Comparison of ENCODE assay signal across 9 mouse cellular contexts in the genomic region with DNA sequence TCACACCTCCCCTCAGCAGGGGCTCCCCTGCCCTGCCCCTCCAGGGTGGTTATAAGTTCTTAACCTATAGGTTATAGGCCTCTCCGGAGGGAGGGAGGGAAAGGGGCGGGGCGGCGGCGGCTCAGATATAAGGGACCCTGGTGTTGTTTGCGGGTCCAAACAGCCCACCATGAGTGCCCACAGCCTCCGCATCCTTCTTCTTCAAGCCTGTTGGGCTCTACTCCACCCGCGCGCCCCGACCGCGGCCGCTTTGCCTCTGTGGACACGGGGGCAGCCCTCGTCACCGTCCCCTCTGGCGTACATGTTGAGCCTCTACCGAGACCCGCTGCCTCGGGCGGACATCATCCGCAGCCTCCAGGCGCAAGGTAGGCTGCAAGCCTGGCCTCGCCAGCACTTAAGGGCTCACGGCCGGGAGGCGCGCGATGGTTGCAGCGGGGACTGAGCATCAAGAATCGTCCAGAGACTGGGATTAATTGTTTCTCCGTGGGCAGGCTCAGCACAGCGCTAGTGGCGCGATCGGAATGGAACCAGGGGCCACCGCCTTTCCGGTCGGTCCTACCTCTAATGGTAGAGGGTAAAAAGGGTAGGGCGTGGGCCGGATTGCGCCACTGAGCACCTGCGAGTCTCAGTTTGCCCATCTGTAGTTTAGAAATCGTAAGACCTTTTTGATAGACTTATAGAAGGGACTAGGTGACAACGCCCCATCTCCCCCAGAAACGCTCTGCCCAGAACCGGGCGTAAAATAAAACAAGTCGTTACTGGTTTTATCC. TPM values are rescaled to one million over a fixed set of nuclear protein-coding genes. Genes with fewer than 3 reads are reported as not detected.
DNase-seq lines count a peak whose midpoint lies in the region; ATAC-seq and TF ChIP-seq lines count a peak whose summit lies in the region.
"Had no signal": no experiment of that assay in that cellular context is flagged by ENCODE, and none has a peak within 500 bp of the region (broad histone marks: within the 10 kb centered on the region; RNA-seq: fewer than 3 reads in every experiment).

No protein-coding gene starts in this region.

- H3K4me2 ChIP-seq in heart, embryonic 13.5 days: peak overlapping the region; percentile 86
- peak overlapping the region; percentile 71 for H3K4me2 ChIP-seq in liver, embryonic 14.5 days (ENCODE audit: low read depth)

- DNase-seq in cerebellum, postnatal 25 days: peak; percentile 33 to 43
- no peak for DNase-seq in cerebellum, adult 8-10 months
- peak; percentile 89 for DNase-seq in ZHBTc4 (ENCODE audit: low read depth, low spot score)
- DNase-seq in liver, embryonic 14.5 days (ENCODE audit: low read depth in 3 of 3, low spot score in 3 of 3): no peak
- DNase-seq in adrenal gland, adult 8-10 months: no peak
- no peak for DNase-seq in left cerebral cortex, postnatal 14 days (ENCODE audit: low spot score in 2 of 2)

- intact Hi-C loops in left cerebral cortex, postnatal 14 days (cut with DNase I): no loop called here

- no peak for TF ChIP-seq EP300 in liver, embryonic 14.5 days (IDR thresholded peaks at IDR 0.05; ENCODE audit: low read depth)

- WGBS in heart, embryonic 13.5 days: 1% methylated on average over 50 of the region's 50 CpGs
- WGBS in liver, embryonic 14.5 days (ENCODE audit: insufficient replicate concordance): 1% methylated on average over 50 of the region's 50 CpGs
- 4% methylated on average over 50 of the region's 50 CpGs for WGBS in small intestine, adult 2 months

- TF ChIP-seq CTCF in liver, embryonic 14.5 days (IDR thresholded peaks at IDR 0.05; ENCODE audit: low read depth): no peak
- no peak for TF ChIP-seq CTCF in small intestine, adult 2 months (IDR thresholded peaks at IDR 0.05; ENCODE audit: extremely low read depth, insufficient read length, insufficient replicate concordance, low read depth, low read length)

- peak overlapping the region; percentile 73 for H3K9ac ChIP-seq in heart, embryonic 13.5 days
- peak overlapping the region; percentile 24 for H3K9ac ChIP-seq in liver, embryonic 14.5 days (replicated peaks)

- no peaks in the 10 kb centered on the region for H3K9me3 ChIP-seq in heart, embryonic 13.5 days
- no peaks in the 10 kb centered on the region for H3K9me3 ChIP-seq in liver, embryonic 14.5 days (ENCODE audit: control insufficient read depth, low read length)

- no peak for TF ChIP-seq POLR2A in small intestine, adult 2 months (IDR thresholded peaks at IDR 0.05; ENCODE audit: low read depth, low read length)

- H3K4me1 ChIP-seq in heart, embryonic 13.5 days: peaks cover 20% of the 10 kb centered on the region
- peaks cover 19 to 25% of the 10 kb centered on the region in 2 experiments for H3K4me1 ChIP-seq in liver, embryonic 14.5 days (replicated peaks; ENCODE audit: control insufficient read depth in 2 of 2, insufficient read depth in 2 of 2, low read length in 1 of 2)
- peaks cover 6% of the 10 kb centered on the region for H3K4me1 ChIP-seq in small intestine, adult 2 months (ENCODE audit: control insufficient read depth, insufficient read depth, insufficient read length, low read length)

- no peak for ATAC-seq in heart, embryonic 13.5 days (ENCODE audit: extremely low read depth, insufficient number of reproducible peaks, low FRiP score, low TSS enrichment)
- ATAC-seq in liver, embryonic 14.5 days (ENCODE audit: insufficient read depth): no peak

- H3K27me3 ChIP-seq in heart, embryonic 13.5 days (replicated peaks): peaks cover 70% of the 10 kb centered on the region
- H3K27me3 ChIP-seq in liver, embryonic 14.5 days (ENCODE audit: control insufficient read depth, insufficient read depth, low read length): peaks cover 42% of the 10 kb centered on the region
- H3K27me3 ChIP-seq in small intestine, adult 2 months (ENCODE audit: control insufficient read depth, insufficient read depth, low read length): peaks cover 15% of the 10 kb centered on the region

- H3K36me3 ChIP-seq in heart, embryonic 13.5 days: no peaks in the 10 kb centered on the region
- no peaks in the 10 kb centered on the region for H3K36me3 ChIP-seq in liver, embryonic 14.5 days (replicated peaks; ENCODE audit: control insufficient read depth, insufficient read depth, low read depth)
- no peaks in the 10 kb centered on the region for H3K36me3 ChIP-seq in small intestine, adult 2 months (ENCODE audit: control insufficient read depth, insufficient read depth, low read length)

- H3K27ac ChIP-seq in heart, embryonic 13.5 days (replicated peaks): no peak overlapping the region
- H3K27ac ChIP-seq in liver, embryonic 14.5 days: no peak overlapping the region
- no peak overlapping the region for H3K27ac ChIP-seq in small intestine, adult 2 months (ENCODE audit: insufficient read depth, low read depth, low read length)

- peak overlapping the region; percentile 56 for H3K4me3 ChIP-seq in heart, embryonic 13.5 days
- H3K4me3 ChIP-seq in liver, embryonic 14.5 days (ENCODE audit: insufficient read depth in 1 of 2, low read depth in 2 of 2, low read length in 2 of 2): peak overlapping the region; percentile 12 to 48
- peak overlapping the region; percentile 58 for H3K4me3 ChIP-seq in small intestine, adult 2 months (ENCODE audit: low read depth, low read length)

RNA-seq across cellular contexts. Expression of a gene that starts 0.5 kb away (rescaled TPM):
- 0.09 TPM in 1 of 2 replicates, not detected in the other for polyA plus RNA-seq in heart, embryonic 13.5 days (2015; fragmentation: Nextera tagmentation; extraction: Ambion mirVana)
- 0.58 and 0.64 TPM in 2 replicates for polyA plus RNA-seq in liver, embryonic 14.5 days (2012; rRNA removed)
- 0.57 and 0.72 TPM in 2 replicates for polyA plus RNA-seq in liver, embryonic 14.5 days (2014; fragmentation: Nextera tagmentation; extraction: Ambion mirVana)
- 0.13 TPM in 1 of 2 replicates, not detected in the other for polyA plus RNA-seq in small intestine, adult 2 months (2012; rRNA removed)
- total RNA-seq in adrenal gland, adult 8-10 months (2022): not detected
- under 1 TPM; 0.25 to 0.33 TPM for total RNA-seq in left cerebral cortex, postnatal 14 days (2021)
- polyA plus RNA-seq: C2C12 had no signal

RNA-seq across cellular contexts. Expression of a gene that starts 34.1 kb away (rescaled TPM):
- 50.8 and 57.1 TPM in 2 replicates for polyA plus RNA-seq in heart, embryonic 13.5 days (2015; fragmentation: Nextera tagmentation; extraction: Ambion mirVana)
- polyA plus RNA-seq in liver, embryonic 14.5 days (2012; rRNA removed): 17.6 and 23.1 TPM in 2 replicates
- 24.3 and 25.3 TPM in 2 replicates for polyA plus RNA-seq in liver, embryonic 14.5 days (2014; fragmentation: Nextera tagmentation; extraction: Ambion mirVana)
- 71.2 and 131 TPM in 2 replicates for polyA plus RNA-seq in small intestine, adult 2 months (2012; rRNA removed)
- 100 to 1,000 TPM in 1 of 4 experiments, 10 to 100 TPM in 3; 82.0 to 113 (median 91.2) TPM for total RNA-seq in adrenal gland, adult 8-10 months (2022)
- 10 to 100 TPM; 43.0 to 45.8 TPM for total RNA-seq in left cerebral cortex, postnatal 14 days (2021)

RNA-seq across cellular contexts. Expression of a gene that starts 35.0 kb away (rescaled TPM):
- 25.9 and 26.6 TPM in 2 replicates for polyA plus RNA-seq in heart, embryonic 13.5 days (2015; fragmentation: Nextera tagmentation; extraction: Ambion mirVana)
- polyA plus RNA-seq in liver, embryonic 14.5 days (2012; rRNA removed): 3.5 and 4.4 TPM in 2 replicates
- polyA plus RNA-seq in liver, embryonic 14.5 days (2014; fragmentation: Nextera tagmentation; extraction: Ambion mirVana): 3.8 and 4.0 TPM in 2 replicates
- polyA plus RNA-seq in small intestine, adult 2 months (2012; rRNA removed): 3.0 and 3.2 TPM in 2 replicates
- total RNA-seq in adrenal gland, adult 8-10 months (2022): 10 to 100 TPM; 13.2 to 24.9 (median 19.0) TPM
- total RNA-seq in left cerebral cortex, postnatal 14 days (2021): 10 to 100 TPM; 15.0 to 15.1 TPM

RNA-seq across cellular contexts. Expression of a gene that starts 57.3 kb away (rescaled TPM):
- 12.1 and 13.2 TPM in 2 replicates for polyA plus RNA-seq in heart, embryonic 13.5 days (2015; fragmentation: Nextera tagmentation; extraction: Ambion mirVana)
- polyA plus RNA-seq in liver, embryonic 14.5 days (2012; rRNA removed): 6.2 and 6.4 TPM in 2 replicates
- 6.1 and 7.7 TPM in 2 replicates for polyA plus RNA-seq in liver, embryonic 14.5 days (2014; fragmentation: Nextera tagmentation; extraction: Ambion mirVana)
- polyA plus RNA-seq in small intestine, adult 2 months (2012; rRNA removed): 6.0 and 7.4 TPM in 2 replicates
- 10 to 100 TPM; 11.9 to 29.3 (median 17.8) TPM for total RNA-seq in adrenal gland, adult 8-10 months (2022)
- 10 to 100 TPM; 13.0 to 13.9 TPM for total RNA-seq in left cerebral cortex, postnatal 14 days (2021)

Comparison
In these comparisons a context has a peak if more than half of its experiments do, and no peak if none do; other contexts are left out.
1. DNase-seq: peak in cerebellum, postnatal 25 days (2 of 2) and ZHBTc4 (single experiment); none in cerebellum, adult 8-10 months (single experiment), liver, embryonic 14.5 days (0 of 3), adrenal gland, adult 8-10 months (single experiment) and left cerebral cortex, postnatal 14 days (0 of 2).
2. Peak in every context shown above with its lines, with median percentiles within 50 percentile points of each other: H3K4me3 ChIP-seq.